Mouse (Mus musculus): ENCODE results near the gene Pde4b. TPM values are rescaled to one million over a fixed set of nuclear protein-coding genes. Genes with fewer than 3 reads are reported as not detected.

The Pde4b gene
- polyA plus RNA-seq, 1 experiment from 2014 or later: 7.7 TPM

- H3K9ac ChIP-seq (ENCODE audit: low read length): no peak overlapping the region
- ATAC-seq (replicated peaks; ENCODE audit: low FRiP score) (no peak), DNase-seq (ENCODE audit: low spot score) (no peak)
Measured at GRCm38 (mm10) chr4:102439401-102440118, 352.2 kb downstream of the Pde4b start.

GRCm38 (mm10) chr4:102440119-102440481 is 352.8 kb downstream of the Pde4b start:
- Histone ChIP-seq H3K9me3 (ENCODE audit: control insufficient read depth, low read length) (no peaks in the 10 kb centered on the region), H3K4me1 (replicated peaks; ENCODE audit: control insufficient read depth, insufficient read depth, low read length) (peaks cover 2% of the 10 kb centered on the region; the same call in 1 of the 2 replicates), H3K27me3 (ENCODE audit: control insufficient read depth, insufficient read depth, low read length) (no peaks in the 10 kb centered on the region), H3K4me2 (ENCODE audit: low read depth, low read length, severe bottlenecking) (no peak overlapping the region), H3K4me3 (ENCODE audit: low read depth, low read length) (no peak overlapping the region), H3K27ac (ENCODE audit: low read depth, low read length) (no peak overlapping the region), H3K9ac (ENCODE audit: low read length) (no peak overlapping the region), H3K36me3 (ENCODE audit: control insufficient read depth, insufficient read depth, low read length) (no peaks in the 10 kb centered on the region)
- 80% methylated on average over 4 of the region's 4 CpGs for WGBS
- no peak for ATAC-seq (replicated peaks; ENCODE audit: low FRiP score)
- DNase-seq (ENCODE audit: low spot score): no peak

More at GRCm38 (mm10) chr4:102439401-102440118, 352.2 kb downstream of the Pde4b start:
- Histone ChIP-seq H3K27me3 (ENCODE audit: control insufficient read depth, insufficient read depth, low read length) (no peaks in the 10 kb centered on the region), H3K9me3 (ENCODE audit: control insufficient read depth, low read length) (no peaks in the 10 kb centered on the region), H3K36me3 (ENCODE audit: control insufficient read depth, insufficient read depth, low read length) (no peaks in the 10 kb centered on the region), H3K4me2 (ENCODE audit: low read depth, low read length, severe bottlenecking) (no peak overlapping the region), H3K4me1 (replicated peaks; ENCODE audit: control insufficient read depth, insufficient read depth, low read length) (peaks cover 2% of the 10 kb centered on the region; the same call in 1 of the 2 replicates), H3K27ac (ENCODE audit: low read depth, low read length) (no peak overlapping the region), H3K4me3 (ENCODE audit: low read depth, low read length) (no peak overlapping the region)
- WGBS: 68% methylated on average over 5 of the region's 5 CpGs

GRCm38 (mm10) chr4:102443533-102443932 is 356.2 kb downstream of the Pde4b start:
- Histone ChIP-seq H3K27me3 (ENCODE audit: control insufficient read depth, insufficient read depth, low read length) (no peaks in the 10 kb centered on the region), H3K36me3 (ENCODE audit: control insufficient read depth, insufficient read depth, low read length) (no peaks in the 10 kb centered on the region), H3K4me2 (ENCODE audit: low read depth, low read length, severe bottlenecking) (no peak overlapping the region), H3K9ac (ENCODE audit: low read length) (no peak overlapping the region), H3K4me3 (ENCODE audit: low read depth, low read length) (no peak overlapping the region), H3K4me1 (replicated peaks; ENCODE audit: control insufficient read depth, insufficient read depth, low read length) (peaks cover 2% of the 10 kb centered on the region; the same call in 1 of the 2 replicates), H3K27ac (ENCODE audit: low read depth, low read length) (no peak overlapping the region), H3K9me3 (ENCODE audit: control insufficient read depth, low read length) (no peaks in the 10 kb centered on the region)
- DNase-seq (ENCODE audit: low spot score): no peak
- 0 out of 2 replicates have a peak, but pooled peaks have one; percentile 18 for ATAC-seq (replicated peaks; ENCODE audit: low FRiP score)
- WGBS: 57% methylated on average over 5 of the region's 5 CpGs

GRCm38 (mm10) chr4:102444501-102444900 is 357.2 kb downstream of the Pde4b start:
- Histone ChIP-seq H3K4me1 (replicated peaks; ENCODE audit: control insufficient read depth, insufficient read depth, low read length) (peaks cover 2% of the 10 kb centered on the region; the same call in 1 of the 2 replicates), H3K9ac (ENCODE audit: low read length) (no peak overlapping the region), H3K4me2 (ENCODE audit: low read depth, low read length, severe bottlenecking) (no peak overlapping the region), H3K9me3 (ENCODE audit: control insufficient read depth, low read length) (no peaks in the 10 kb centered on the region), H3K27me3 (ENCODE audit: control insufficient read depth, insufficient read depth, low read length) (no peaks in the 10 kb centered on the region), H3K4me3 (ENCODE audit: low read depth, low read length) (no peak overlapping the region), H3K36me3 (ENCODE audit: control insufficient read depth, insufficient read depth, low read length) (no peaks in the 10 kb centered on the region), H3K27ac (ENCODE audit: low read depth, low read length) (0 out of 2 replicates have a peak overlapping the region, but pooled peaks have one; percentile 18)
- peak; percentile 53 for DNase-seq (ENCODE audit: low spot score)
- no peak; the same call in 1 of the 2 replicates for ATAC-seq (replicated peaks; ENCODE audit: low FRiP score)
- WGBS: 14% methylated on average over 3 of the region's 3 CpGs

GRCm38 (mm10) chr4:102446160-102446945 is 359.0 kb downstream of the Pde4b start:
- no peak overlapping the region for H3K4me2 ChIP-seq (ENCODE audit: low read depth, low read length, severe bottlenecking)
- no peak for ATAC-seq (replicated peaks; ENCODE audit: low FRiP score)
- no peak overlapping the region for H3K4me3 ChIP-seq (ENCODE audit: low read depth, low read length)
- no peaks in the 10 kb centered on the region for H3K36me3 ChIP-seq (ENCODE audit: control insufficient read depth, insufficient read depth, low read length)
- no peaks in the 10 kb centered on the region for H3K27me3 ChIP-seq (ENCODE audit: control insufficient read depth, insufficient read depth, low read length)
- peaks cover 2% of the 10 kb centered on the region; the same call in 1 of the 2 replicates for H3K4me1 ChIP-seq (replicated peaks; ENCODE audit: control insufficient read depth, insufficient read depth, low read length)
- H3K27ac ChIP-seq (ENCODE audit: low read depth, low read length): no peak overlapping the region
- 85% methylated on average over 8 of the region's 8 CpGs for WGBS
- no peak for DNase-seq (ENCODE audit: low spot score)
- H3K9me3 ChIP-seq (ENCODE audit: control insufficient read depth, low read length): no peaks in the 10 kb centered on the region
- no peak overlapping the region for H3K9ac ChIP-seq (ENCODE audit: low read length)

GRCm38 (mm10) chr4:102456426-102456825 is 369.1 kb downstream of the Pde4b start:
- H3K36me3 ChIP-seq (ENCODE audit: control insufficient read depth, insufficient read depth, low read length): no peaks in the 10 kb centered on the region
- no peak overlapping the region for H3K4me2 ChIP-seq (ENCODE audit: low read depth, low read length, severe bottlenecking)
- no peaks in the 10 kb centered on the region for H3K27me3 ChIP-seq (ENCODE audit: control insufficient read depth, insufficient read depth, low read length)
- no peaks in the 10 kb centered on the region for H3K4me1 ChIP-seq (replicated peaks; ENCODE audit: control insufficient read depth, insufficient read depth, low read length)
- no peak overlapping the region for H3K9ac ChIP-seq (ENCODE audit: low read length)
- no peak overlapping the region for H3K4me3 ChIP-seq (ENCODE audit: low read depth, low read length)
- H3K9me3 ChIP-seq (ENCODE audit: control insufficient read depth, low read length): no peaks in the 10 kb centered on the region
- no peak for DNase-seq (ENCODE audit: low spot score)
- 67% methylated on average over 3 of the region's 3 CpGs for WGBS
- ATAC-seq (replicated peaks; ENCODE audit: low FRiP score): no peak
- H3K27ac ChIP-seq (ENCODE audit: low read depth, low read length): no peak overlapping the region

- DNase-seq (ENCODE audit: low spot score) (no peak), ATAC-seq (replicated peaks; ENCODE audit: low FRiP score) (no peak)
- H3K4me3 ChIP-seq (ENCODE audit: low read depth, low read length): no peak overlapping the region
- no peak overlapping the region for H3K27ac ChIP-seq (ENCODE audit: low read depth, low read length)
- H3K9ac ChIP-seq (ENCODE audit: low read length): no peak overlapping the region
- H3K4me2 ChIP-seq (ENCODE audit: low read depth, low read length, severe bottlenecking): no peak overlapping the region
- no peaks in the 10 kb centered on the region for H3K27me3 ChIP-seq (ENCODE audit: control insufficient read depth, insufficient read depth, low read length)
- no peaks in the 10 kb centered on the region for H3K9me3 ChIP-seq (ENCODE audit: control insufficient read depth, low read length)
- no peaks in the 10 kb centered on the region for H3K36me3 ChIP-seq (ENCODE audit: control insufficient read depth, insufficient read depth, low read length)
- no peaks in the 10 kb centered on the region for H3K4me1 ChIP-seq (replicated peaks; ENCODE audit: control insufficient read depth, insufficient read depth, low read length)
- 75% methylated on average over 5 of the region's 5 CpGs for WGBS
Measured at GRCm38 (mm10) chr4:102459216-102459999, 372.1 kb downstream of the Pde4b start.

GRCm38 (mm10) chr4:102478104-102478503 is 390.8 kb downstream of the Pde4b start:
- 38% methylated on average over 3 of the region's 3 CpGs for WGBS

More at GRCm38 (mm10) chr4:102478104-102478503, 390.8 kb downstream of the Pde4b start:
- no peak overlapping the region for H3K4me3 ChIP-seq (ENCODE audit: low read depth, low read length)
- no peak overlapping the region for H3K27ac ChIP-seq (ENCODE audit: low read depth, low read length)
- ATAC-seq (replicated peaks; ENCODE audit: low FRiP score) (no peak), DNase-seq (ENCODE audit: low spot score) (no peak)
- H3K36me3 ChIP-seq (ENCODE audit: control insufficient read depth, insufficient read depth, low read length): no peaks in the 10 kb centered on the region
- no peak overlapping the region for H3K9ac ChIP-seq (ENCODE audit: low read length)
- no peaks in the 10 kb centered on the region for H3K9me3 ChIP-seq (ENCODE audit: control insufficient read depth, low read length)
- H3K4me2 ChIP-seq (ENCODE audit: low read depth, low read length, severe bottlenecking): no peak overlapping the region
- H3K4me1 ChIP-seq (replicated peaks; ENCODE audit: control insufficient read depth, insufficient read depth, low read length): no peaks in the 10 kb centered on the region
- no peaks in the 10 kb centered on the region for H3K27me3 ChIP-seq (ENCODE audit: control insufficient read depth, insufficient read depth, low read length)
